Mouse (Mus musculus): ENCODE measurements at regions not wholly inside any gene's neighbourhood (a gene's known extent, or its start where the extent isn't known, plus 50 kb on each side); places are given as distances from the start of the nearest gene placed in this dataset.

- Histone ChIP-seq H3K27ac (ENCODE audit: insufficient read depth, low read length) (no peak overlapping the region), H3K4me1 (ENCODE audit: control insufficient read depth, insufficient read depth, low read length) (no peaks in the 10 kb centered on the region), H3K4me3 (ENCODE audit: insufficient read depth, low read length) (no peak overlapping the region)
- TF ChIP-seq POLR2A (IDR thresholded peaks at IDR 0.05; ENCODE audit: extremely low read depth, insufficient read depth, low read length): no peak
- no peak for TF ChIP-seq CTCF (IDR thresholded peaks at IDR 0.05; ENCODE audit: extremely low read depth, insufficient read depth, low read length)
Measured at GRCm38 (mm10) chr1:82129700-82130275, 103.1 kb upstream of the Gm9747 start.

DNA sequence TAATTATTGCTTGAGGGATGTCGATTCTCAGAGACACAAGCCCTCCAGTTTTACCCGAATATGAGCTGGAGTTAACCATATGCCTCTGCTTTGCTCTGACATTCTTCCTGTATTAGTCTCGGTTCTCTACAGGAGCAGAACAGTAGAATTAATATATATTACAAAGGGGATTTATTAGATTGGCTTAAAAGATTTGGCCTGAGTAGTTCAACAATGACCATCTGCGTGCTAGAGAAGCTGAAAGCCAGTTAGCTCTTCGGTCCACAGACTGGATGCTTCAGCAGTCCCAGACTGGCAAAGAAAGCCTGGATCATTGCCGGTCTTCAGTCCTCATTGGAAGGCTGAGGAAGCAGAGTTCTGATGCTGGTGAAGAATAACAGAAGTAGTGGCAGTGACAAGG lies 100.4 kb upstream of the Gm9747 start:
- Histone ChIP-seq H3K4me1 (ENCODE audit: control insufficient read depth, insufficient read depth, low read length) (no peaks in the 10 kb centered on the region), H3K27ac (ENCODE audit: insufficient read depth, low read length) (no peak overlapping the region), H3K4me3 (ENCODE audit: insufficient read depth, low read length) (no peak overlapping the region)
- TF ChIP-seq POLR2A (IDR thresholded peaks at IDR 0.05; ENCODE audit: extremely low read depth, insufficient read depth, low read length) (no peak), CTCF (IDR thresholded peaks at IDR 0.05; ENCODE audit: extremely low read depth, insufficient read depth, low read length) (no peak)

DNA sequence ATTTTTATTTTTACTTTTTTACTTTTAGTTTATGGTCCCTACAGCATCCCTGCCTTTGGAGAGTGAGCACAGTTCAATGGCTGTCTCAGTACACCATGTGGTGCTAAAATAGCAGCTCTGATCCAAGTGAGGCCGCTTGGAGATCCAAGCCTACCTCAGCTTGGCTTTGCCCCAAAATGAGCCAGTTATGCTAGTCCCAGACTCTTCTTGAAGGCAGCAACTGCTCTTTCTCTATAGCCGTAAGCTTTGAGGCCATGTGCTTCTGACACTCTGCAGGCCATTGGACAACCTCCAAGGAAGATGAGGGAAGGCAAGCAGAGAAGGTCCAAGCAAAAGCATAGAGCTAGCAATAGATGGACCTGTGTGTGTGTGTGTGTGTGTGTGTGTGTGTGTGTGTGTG lies 98.0 kb upstream of the Gm9747 start:
- TF ChIP-seq CTCF (IDR thresholded peaks at IDR 0.05; ENCODE audit: extremely low read depth, insufficient read depth, low read length) (no peak), POLR2A (IDR thresholded peaks at IDR 0.05; ENCODE audit: extremely low read depth, insufficient read depth, low read length) (no peak)
- Histone ChIP-seq H3K27ac (ENCODE audit: insufficient read depth, low read length) (no peak overlapping the region), H3K4me3 (ENCODE audit: insufficient read depth, low read length) (no peak overlapping the region), H3K4me1 (ENCODE audit: control insufficient read depth, insufficient read depth, low read length) (no peaks in the 10 kb centered on the region)

GRCm38 (mm10) chr1:82135761-82136331 lies 97.1 kb upstream of the Gm9747 start:
- no peak overlapping the region for H3K4me3 ChIP-seq (ENCODE audit: insufficient read depth, low read length)
- H3K27ac ChIP-seq (ENCODE audit: insufficient read depth, low read length): no peak overlapping the region
- TF ChIP-seq CTCF (IDR thresholded peaks at IDR 0.05; ENCODE audit: extremely low read depth, insufficient read depth, low read length): no peak
- no peak for TF ChIP-seq POLR2A (IDR thresholded peaks at IDR 0.05; ENCODE audit: extremely low read depth, insufficient read depth, low read length)
- H3K4me1 ChIP-seq (ENCODE audit: control insufficient read depth, insufficient read depth, low read length): no peaks in the 10 kb centered on the region

DNA sequence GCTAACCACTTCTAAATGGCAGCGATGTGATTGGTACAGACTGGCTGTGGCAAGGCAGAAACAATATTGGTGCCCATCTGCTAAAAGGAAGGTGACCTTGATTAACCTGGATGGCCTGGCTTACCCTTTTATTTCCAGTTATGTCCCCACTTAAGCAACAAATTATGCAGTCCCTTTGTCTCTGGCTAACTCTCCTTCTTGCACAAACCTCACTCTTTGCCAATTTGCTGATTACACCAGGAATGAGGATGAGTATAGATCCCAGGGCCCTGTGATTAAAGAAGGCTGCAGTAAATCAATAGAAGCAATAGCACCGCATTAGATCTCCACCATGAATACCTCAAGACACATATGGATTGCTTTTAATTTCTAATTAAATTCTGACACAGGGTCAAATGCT lies 87.7 kb upstream of the Gm9747 start:
- Histone ChIP-seq H3K4me3 (ENCODE audit: insufficient read depth, low read length) (no peak overlapping the region), H3K27ac (ENCODE audit: insufficient read depth, low read length) (no peak overlapping the region), H3K4me1 (ENCODE audit: control insufficient read depth, insufficient read depth, low read length) (no peaks in the 10 kb centered on the region)
- TF ChIP-seq CTCF (IDR thresholded peaks at IDR 0.05; ENCODE audit: extremely low read depth, insufficient read depth, low read length) (no peak), POLR2A (IDR thresholded peaks at IDR 0.05; ENCODE audit: extremely low read depth, insufficient read depth, low read length) (no peak)

DNA sequence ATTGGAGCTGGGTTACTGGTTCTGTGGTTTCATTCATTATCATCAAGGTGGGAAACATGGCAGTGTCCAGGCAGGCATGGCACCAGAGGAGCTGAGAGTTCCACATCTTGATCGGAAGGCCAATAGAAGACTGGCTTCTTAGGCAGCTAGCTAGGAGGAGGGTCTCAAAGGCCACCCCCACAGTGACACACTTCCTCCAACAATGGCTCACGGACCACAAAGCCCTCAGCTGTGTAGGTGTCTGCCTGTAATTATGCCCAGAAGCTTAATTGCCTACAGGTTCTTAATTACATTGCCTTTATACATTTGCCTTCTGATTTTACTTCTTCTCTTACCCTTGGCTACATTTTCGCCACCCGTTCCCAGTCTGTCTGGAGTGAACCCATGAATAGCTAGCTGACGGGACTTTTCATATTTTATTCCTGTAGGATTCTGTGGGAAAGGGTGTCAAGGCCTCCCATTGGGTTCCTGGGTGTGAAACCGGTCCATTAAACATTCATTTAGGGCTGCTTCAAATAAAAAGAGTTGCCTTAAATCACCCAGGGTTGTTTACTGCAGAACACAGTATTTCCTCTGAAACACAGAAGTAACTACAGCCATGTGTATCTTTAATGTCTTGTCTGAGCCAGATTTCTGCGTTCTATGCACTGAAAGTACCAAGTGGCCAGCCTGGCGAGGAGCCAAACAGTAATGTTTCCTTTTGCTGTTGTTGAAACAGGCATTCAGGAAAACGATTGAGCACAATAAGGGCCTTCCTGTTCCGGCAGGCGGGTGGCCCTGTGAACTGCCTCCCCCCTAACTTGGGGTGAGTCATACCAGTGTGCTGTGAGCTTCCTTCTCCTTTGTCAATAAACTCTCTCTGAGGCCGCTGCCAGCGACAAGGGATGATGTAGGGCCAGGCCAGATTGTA lies 82.4 kb upstream of the Gm9747 start:
- H3K4me1 ChIP-seq (ENCODE audit: control insufficient read depth, insufficient read depth, low read length): peaks cover 2% of the 10 kb centered on the region; the same call in 1 of the 2 replicates
- no peak overlapping the region for H3K4me3 ChIP-seq (ENCODE audit: insufficient read depth, low read length)
- H3K27ac ChIP-seq (ENCODE audit: insufficient read depth, low read length): no peak overlapping the region
- TF ChIP-seq CTCF (IDR thresholded peaks at IDR 0.05; ENCODE audit: extremely low read depth, insufficient read depth, low read length) (no peak), POLR2A (IDR thresholded peaks at IDR 0.05; ENCODE audit: extremely low read depth, insufficient read depth, low read length) (no peak)

DNA sequence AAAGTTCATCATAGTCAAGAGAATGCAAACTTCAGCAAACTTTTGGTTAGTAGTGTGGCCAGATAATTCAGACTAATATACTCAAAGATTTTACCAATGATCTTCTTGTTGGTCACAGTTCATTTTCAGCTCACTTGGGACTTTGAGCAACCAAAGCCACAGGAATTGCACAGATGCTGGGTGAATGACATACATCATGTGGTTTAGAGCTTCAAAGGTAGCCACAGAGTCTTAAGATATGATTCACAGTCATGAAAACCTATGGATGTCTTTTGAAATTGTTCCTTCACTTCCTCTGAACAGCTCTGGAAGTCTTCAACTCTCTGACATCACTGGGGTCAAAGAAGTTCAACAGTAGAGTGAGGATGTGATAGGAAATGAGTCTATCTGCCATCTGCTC lies 77.0 kb upstream of the Gm9747 start:
- Histone ChIP-seq H3K4me1 (ENCODE audit: control insufficient read depth, insufficient read depth, low read length) (peaks cover 2% of the 10 kb centered on the region; the same call in 1 of the 2 replicates), H3K27ac (ENCODE audit: insufficient read depth, low read length) (no peak overlapping the region), H3K4me3 (ENCODE audit: insufficient read depth, low read length) (no peak overlapping the region)
- no peak for TF ChIP-seq CTCF (IDR thresholded peaks at IDR 0.05; ENCODE audit: extremely low read depth, insufficient read depth, low read length)

- H3K4me1 ChIP-seq (ENCODE audit: control insufficient read depth, insufficient read depth, low read length): no peaks in the 10 kb centered on the region
- no peak overlapping the region for H3K27ac ChIP-seq (ENCODE audit: insufficient read depth, low read length)
- TF ChIP-seq CTCF (IDR thresholded peaks at IDR 0.05; ENCODE audit: extremely low read depth, insufficient read depth, low read length) (no peak), POLR2A (IDR thresholded peaks at IDR 0.05; ENCODE audit: extremely low read depth, insufficient read depth, low read length) (no peak)
- no peak overlapping the region for H3K4me3 ChIP-seq (ENCODE audit: insufficient read depth, low read length)
Measured at GRCm38 (mm10) chr1:82157013-82157412, 75.9 kb upstream of the Gm9747 start.

DNA sequence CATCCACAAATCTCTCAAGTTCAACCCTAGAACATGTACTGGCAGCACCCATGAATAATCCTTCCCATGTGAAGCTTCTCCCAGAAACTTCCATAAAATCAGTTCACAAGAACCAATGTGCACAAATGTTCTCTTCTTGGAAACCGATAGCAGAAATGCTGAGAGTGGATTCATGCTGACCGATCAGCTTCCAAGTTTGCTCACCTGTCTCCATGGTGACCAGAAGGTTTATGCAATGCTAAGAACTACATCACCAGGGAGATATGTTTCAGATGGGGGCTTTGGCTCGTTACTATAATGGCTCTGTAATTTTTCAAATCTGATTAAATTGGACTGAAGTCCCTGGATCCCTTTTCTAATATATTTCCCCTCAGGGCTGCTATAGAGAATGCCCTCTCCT lies 74.4 kb upstream of the Gm9747 start:
- TF ChIP-seq CTCF (IDR thresholded peaks at IDR 0.05; ENCODE audit: extremely low read depth, insufficient read depth, low read length) (no peak), POLR2A (IDR thresholded peaks at IDR 0.05; ENCODE audit: extremely low read depth, insufficient read depth, low read length) (no peak)

GRCm38 (mm10) chr1:82159201-82159600 lies 73.7 kb upstream of the Gm9747 start:
- Histone ChIP-seq H3K4me1 (ENCODE audit: control insufficient read depth, insufficient read depth, low read length) (no peaks in the 10 kb centered on the region), H3K4me3 (ENCODE audit: insufficient read depth, low read length) (no peak overlapping the region), H3K27ac (ENCODE audit: insufficient read depth, low read length) (no peak overlapping the region)
- TF ChIP-seq CTCF (IDR thresholded peaks at IDR 0.05; ENCODE audit: extremely low read depth, insufficient read depth, low read length) (no peak), POLR2A (IDR thresholded peaks at IDR 0.05; ENCODE audit: extremely low read depth, insufficient read depth, low read length) (no peak)

More for the DNA sequence above, 74.4 kb upstream of the Gm9747 start:
- Histone ChIP-seq H3K27ac (ENCODE audit: insufficient read depth, low read length) (no peak overlapping the region), H3K4me3 (ENCODE audit: insufficient read depth, low read length) (no peak overlapping the region), H3K4me1 (ENCODE audit: control insufficient read depth, insufficient read depth, low read length) (no peaks in the 10 kb centered on the region)

All from cortical plate, adult 2 months (tissue).